Mouse (Mus musculus) adrenal gland, adult (tissue): ENCODE data around the gene Adpgk.

Experiments used
- DNase-seq, 2 experiments: peaks; one replicate each; pipeline ENCODE4 v3.0.0; 2022 to 2023; ENCODE audit warnings: low spot score in 1 of 2; ENCODE audit not compliant: inconsistent age in 2 of 2

Gene Adpgk

DNA sequence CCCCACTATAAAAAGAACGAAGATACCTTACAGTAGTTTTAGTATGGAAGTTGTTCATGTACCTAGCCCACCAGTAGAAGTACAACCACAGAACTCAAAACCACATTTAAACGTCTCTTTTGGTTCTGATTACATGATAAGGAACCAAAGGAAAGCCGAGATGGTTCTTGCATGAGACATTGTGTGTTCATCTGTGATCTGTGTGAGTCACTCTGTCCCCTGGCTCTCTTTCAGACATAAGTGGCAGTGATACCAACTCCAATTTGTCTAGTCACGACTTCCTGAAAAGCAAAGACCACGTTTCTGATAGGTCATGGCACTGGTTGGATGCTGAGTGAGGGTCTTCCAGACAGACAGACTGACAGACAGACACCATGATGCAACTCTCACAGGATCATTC lies 77.9 kb downstream of the Adpgk start:
- no peak for DNase-seq

DNA sequence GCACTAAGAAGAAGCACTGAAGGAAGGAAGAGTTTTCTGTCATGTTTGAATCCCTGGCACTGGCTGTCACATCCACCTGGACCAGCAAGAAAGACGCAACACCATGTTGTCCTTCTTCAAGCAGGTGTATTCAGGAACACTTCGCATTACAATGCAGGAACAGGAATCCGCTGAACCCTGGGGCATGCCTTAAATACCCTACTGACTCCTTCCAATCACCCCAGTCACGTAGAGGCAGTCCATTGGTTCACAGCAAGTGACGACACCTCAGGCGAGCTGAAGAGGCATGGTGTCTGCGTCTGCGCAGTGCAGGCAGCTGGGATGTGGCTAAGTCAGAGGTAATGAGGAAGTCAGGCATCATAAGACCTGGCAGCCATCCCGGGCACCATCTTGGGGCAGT lies 78.3 kb downstream of the Adpgk start:
- no peak for DNase-seq
